Mouse (Mus musculus): ENCODE data around the gene Fam104a.

The Fam104a gene

DNA sequence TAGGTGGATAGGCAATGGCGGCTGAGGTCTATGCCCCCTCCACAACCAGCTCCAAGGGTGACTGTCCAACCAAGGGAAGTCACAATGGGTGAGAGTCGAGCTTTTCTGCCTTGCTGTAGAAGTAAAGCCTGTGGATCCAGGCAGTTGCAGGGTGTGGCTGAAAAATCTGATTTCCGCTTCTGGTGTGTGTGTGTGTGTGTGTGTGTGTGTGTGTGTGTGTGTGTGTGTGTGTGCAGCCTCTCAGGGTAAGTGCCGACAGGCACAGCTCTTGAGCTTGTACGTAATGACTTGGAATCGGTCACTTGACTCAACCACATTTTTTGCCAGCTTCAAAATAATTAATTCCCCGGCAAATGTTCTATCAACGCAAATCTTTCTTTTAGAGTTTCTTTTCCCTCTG, 52.7 kb downstream of the Fam104a start:
- DNase-seq (ENCODE audit: low spot score) = no peak

DNA sequence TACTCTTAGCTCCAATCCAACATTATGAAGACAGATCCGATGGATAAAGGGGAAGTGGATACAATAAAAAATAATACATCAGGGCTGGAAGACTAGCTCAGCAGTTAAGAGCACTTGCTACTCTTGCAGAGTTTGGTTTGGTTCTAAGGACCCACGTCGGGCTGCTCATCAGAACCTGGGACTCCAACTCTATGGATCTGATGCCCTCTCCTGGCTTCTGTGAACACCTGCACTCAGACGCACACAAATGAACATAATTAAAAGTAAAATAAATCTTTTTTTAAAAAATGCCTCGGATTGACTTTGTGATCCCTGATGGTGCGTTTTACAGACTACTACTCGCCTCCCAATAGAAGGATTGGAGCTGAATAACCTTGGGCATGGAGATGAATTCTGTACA, 53.3 kb downstream of the Fam104a start:
- DNase-seq (ENCODE audit: low spot score) = no peak

DNA sequence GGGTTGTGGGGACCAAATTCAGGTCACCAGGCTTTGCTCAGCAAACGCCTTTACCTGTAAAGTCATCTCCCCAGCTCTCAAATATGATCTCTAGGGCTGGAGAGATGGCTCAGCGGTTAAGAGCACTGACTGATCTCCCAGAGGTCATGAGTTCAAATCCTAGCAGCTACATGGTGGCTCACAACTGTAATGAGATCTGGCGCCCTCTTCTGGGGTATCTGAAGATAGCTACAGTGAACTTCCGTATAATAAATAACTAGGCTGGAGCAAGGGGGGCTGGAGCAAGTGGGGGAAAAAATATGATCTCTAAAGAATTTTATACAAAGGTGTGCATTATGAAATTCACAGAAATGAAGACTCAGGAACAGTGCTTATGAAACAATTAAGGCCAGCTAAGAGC, 56.2 kb downstream of the Fam104a start:
- no peak for DNase-seq (ENCODE audit: low spot score)

DNA sequence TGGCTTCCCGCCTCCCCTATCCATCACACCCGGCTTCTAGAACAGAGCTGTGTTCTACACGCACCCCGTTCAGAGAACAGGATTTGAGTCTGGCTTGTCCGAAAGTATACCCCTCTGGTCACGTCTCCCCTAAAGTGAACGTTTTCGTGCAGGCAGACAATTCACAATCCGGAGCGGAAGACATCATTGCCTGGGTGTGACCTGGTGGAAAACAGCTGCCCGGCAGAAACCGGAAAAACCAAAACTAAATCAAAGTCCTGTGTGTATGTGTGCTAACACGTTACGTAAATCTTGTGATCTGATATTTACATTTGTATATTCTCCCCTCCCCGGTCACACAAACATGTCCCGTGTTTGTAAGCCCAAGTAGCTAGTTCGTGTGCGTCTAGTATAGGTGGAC, 58.5 kb downstream of the Fam104a start:
- no peak for DNase-seq (ENCODE audit: low spot score)

GRCm38 (mm10) chr11:113622028-113622427, 61.9 kb downstream of the Fam104a start:
- DNase-seq (ENCODE audit: low spot score) = no peak

DNA sequence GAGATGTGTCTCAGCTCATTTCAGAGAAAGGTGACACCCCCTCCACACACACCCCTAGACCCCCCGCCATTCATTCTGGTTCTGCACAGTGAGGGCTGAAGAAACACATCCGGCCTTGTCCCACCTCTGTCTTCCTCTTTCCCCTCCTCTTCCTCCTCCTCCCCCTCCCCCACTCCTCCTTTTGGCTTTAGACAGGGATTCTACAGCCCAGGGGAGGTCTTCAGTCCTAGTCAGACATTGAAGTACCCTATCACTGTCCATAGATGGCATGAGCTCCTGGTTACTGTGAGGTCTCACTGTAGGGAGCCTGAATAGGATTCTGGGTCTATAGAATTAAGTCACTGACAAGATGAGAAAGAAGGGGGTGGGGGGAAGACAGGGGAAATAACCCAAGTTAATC, 63.0 kb downstream of the Fam104a start:
- no peak for DNase-seq (ENCODE audit: low spot score)

- DNase-seq (ENCODE audit: low spot score) = no peak
Observed at GRCm38 (mm10) chr11:113619420-113620080, 64.4 kb downstream of the Fam104a start.

DNA sequence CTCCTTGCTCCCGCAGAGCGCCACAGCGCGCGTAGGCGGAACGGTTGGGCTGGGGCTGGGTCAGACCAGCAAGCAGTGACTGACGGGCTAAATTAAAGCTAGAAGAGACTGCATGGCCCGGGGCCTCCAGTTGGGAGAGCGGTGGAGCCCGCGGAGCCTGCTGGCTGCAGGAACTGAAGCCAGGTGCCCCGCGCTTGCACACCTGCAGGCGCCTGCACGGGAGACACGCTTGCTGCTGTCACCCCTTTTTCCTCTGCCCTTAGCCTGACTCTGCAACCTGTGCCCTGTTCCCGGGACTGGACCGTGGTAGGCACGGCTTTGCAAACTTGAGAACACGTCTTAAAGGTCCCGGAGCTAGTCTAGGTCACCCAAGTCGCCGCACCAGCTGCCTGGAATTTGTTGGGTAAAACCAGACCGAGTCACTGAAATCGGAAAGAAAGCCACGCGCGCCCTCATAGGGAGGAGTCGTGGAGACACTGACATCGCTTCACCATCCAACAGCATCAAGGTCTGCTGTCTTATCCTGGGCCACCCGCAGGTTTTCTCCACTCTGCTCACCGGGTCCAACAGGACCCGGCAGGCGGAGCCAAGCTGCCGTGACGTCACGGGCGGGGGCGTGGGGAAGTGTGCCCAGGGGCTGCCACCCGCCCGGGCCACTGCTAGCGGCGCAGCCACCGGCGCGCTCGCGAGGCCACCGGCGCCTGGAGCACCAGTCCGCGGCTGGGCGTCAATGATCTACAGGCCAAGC, 65.1 kb downstream of the Fam104a start, which contains the start of gene Sstr2:
Gene Sstr2, plus strand, starts transcription at position 671 of the 748 bp plus-strand sequence.
- DNase-seq (ENCODE audit: low spot score) = no peak

DNA sequence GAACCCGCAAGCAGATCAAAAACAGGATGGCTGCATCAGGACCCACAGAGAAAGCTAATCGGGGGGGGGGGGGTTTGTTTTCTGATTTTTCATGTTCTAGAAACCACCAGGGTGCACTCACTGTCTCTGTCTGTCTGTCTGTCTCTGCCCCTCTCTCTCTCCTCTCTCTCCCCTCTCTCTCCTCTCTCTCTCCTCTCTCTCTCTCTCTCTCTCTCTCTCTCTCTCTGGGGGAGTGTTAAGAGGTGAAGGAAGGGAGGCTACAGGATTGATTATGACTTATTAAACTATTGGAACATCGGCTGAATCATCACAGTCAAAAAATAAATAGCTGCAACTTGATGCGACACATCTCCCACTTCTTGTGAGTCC, 65.7 kb downstream of the Fam104a start:
- DNase-seq (ENCODE audit: low spot score) = no peak

GRCm38 (mm10) chr11:113617132-113617911, 66.6 kb downstream of the Fam104a start:
- DNase-seq (ENCODE audit: low spot score) = peak; percentile 36

- DNase-seq (ENCODE audit: low spot score) = no peak
Observed at GRCm38 (mm10) chr11:113614476-113614875, 69.5 kb downstream of the Fam104a start.

DNA sequence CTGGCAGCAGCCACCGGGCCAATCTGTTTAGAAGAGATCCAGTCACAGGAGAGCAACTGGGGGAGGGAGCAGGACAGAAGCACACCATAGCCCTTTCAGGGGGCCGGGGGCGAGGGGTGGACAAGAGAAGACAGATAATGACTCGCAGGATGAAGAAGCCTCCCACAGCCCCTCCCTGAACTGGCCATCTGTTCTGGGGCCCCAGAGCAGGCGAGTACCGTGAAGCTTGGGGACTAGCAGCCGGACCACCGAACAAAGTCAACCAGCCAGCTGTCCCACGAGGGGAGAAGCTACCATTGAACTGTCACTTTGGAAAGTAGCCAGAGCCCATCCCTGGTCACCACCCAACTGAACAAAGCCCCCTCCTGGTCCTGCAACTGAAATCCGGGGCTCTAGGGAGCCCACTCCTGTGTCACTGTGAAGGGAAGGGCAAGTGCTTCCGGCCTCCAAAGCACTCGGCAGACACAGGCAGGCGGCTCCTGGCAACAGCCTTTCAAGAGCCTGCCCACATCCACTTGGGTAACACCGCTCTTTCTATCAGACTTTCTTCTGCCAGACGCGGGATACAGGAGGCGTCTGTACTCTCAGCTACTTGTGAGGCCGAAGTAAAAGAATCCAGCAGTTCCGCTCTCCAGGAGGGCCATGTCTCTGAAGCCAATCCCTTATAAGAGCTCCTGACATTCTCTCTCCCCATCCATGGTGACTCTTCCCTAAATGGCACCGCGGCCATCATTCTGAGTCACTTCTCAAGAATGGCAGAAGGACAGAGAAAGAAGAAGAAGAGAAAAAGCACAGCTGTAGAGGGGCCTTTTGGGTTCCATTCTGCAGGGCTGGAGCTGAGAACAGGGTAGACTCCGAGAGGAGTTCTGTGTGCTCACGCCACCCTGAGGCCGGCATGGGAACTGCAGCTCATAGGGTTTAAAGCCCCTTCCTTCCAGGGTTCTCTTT, 72.0 kb downstream of the Fam104a start:
- peak; percentile 19 for DNase-seq (ENCODE audit: low spot score)
